Mouse (Mus musculus): ENCODE results near the gene Arhgef15. TPM values are rescaled to one million over a fixed set of nuclear protein-coding genes. Genes with fewer than 3 reads are reported as not detected.

The Arhgef15 gene
- polyA plus RNA-seq, 1 experiment, result 6.0 TPM

DNA sequence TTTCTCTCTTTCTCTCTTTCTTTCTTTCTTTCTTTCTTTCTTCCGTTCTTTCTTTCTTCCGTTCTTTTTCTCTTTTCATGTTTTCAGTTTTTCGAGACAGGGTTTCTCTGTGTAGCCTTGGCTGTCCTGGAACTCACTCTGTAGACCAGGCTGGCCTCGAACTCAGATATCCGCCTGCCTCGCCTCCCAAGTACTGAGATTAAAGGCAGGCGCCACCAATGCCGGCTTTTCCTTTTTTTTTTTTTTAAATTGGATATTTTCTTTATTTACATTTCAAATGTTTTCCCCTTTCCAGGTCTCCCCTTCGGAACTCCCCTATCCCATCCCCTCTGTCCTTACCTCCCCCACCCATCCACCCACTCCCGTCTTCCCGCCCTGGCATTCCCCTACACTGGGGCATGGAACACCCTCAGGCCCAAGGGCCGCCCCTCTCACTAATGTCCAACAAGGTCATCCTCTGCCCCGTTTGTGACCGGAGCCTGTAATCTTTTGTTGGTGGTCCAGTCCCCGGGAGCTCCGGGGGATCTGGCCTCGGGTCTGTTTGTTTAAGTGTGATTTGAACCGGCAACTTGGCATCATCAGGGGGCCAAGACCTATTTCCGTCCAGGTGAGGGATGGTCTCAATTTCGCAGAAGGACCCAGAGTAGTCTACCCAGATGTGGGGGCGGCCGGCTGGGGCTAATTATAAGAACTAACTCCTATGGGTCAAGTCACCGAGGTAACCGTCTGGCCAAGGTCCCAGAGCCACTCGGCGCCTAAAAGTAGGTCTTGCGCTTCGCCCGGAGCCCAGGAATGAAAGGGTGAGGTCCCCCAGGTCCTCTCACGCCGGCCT lies 56.5 kb downstream of the Arhgef15 start:
- 24% methylated on average over 31 of the region's 31 CpGs for WGBS
- no peak for DNase-seq (ENCODE audit: low read depth, low spot score)

GRCm38 (mm10) chr11:68899815-68900214 lies 57.5 kb downstream of the Arhgef15 start:
- no peak for DNase-seq (ENCODE audit: low read depth, low spot score)
- 84% methylated on average over 8 of the region's 8 CpGs for WGBS

DNA sequence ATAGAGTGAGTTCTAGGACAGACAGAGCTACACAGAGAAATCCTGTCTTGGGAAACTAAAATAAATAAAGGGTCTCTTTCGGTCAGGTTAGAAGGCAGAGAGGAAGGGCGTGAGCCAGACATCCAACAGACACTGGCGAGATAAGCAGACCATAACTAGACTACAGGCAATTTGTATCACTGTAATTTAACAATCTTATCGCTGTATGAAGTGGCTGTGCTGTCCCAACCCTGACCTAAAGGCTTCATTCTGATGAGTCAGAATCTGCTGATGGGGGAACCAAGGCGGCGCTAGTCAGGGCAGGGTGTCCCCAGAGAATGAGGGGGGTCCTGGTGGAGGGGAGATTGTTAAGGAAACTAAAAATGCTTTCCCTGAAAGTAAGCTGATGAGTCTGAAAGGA lies 58.5 kb downstream of the Arhgef15 start:
- 74% methylated on average over 6 of the region's 6 CpGs for WGBS
- no peak for DNase-seq (ENCODE audit: low read depth, low spot score)

- WGBS, result 61% methylated on average over 6 of the region's 6 CpGs
Measured at GRCm38 (mm10) chr11:68897838-68898237, 59.4 kb downstream of the Arhgef15 start.

DNA sequence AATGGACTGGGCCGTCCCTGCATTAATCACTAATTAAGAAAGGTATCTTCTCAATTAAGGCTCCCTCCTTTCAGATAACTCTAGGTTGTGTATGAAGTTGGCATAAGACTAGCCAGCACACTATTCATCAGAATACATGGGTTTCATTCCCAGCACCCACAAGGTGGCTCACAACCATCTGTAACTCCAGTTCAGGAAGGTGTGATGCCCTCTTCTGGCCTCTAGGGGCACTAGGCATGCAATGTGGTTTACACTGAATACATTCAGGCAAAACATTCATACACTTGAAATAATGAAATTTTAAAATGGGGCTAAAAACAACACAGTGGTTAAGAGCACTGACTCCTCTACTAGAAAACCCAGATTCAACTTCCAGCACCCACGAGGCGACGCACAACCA lies 60.2 kb downstream of the Arhgef15 start:
- DNase-seq (ENCODE audit: low read depth, low spot score), result no peak
- WGBS, result 57% methylated on average over 4 of the region's 4 CpGs

More at GRCm38 (mm10) chr11:68897838-68898237, 59.4 kb downstream of the Arhgef15 start:
- no peak for DNase-seq (ENCODE audit: low read depth, low spot score)

- no peak for DNase-seq (ENCODE audit: low read depth, low spot score)
- WGBS, result 81% methylated on average over 5 of the region's 5 CpGs
Measured at GRCm38 (mm10) chr11:68896247-68896646, 61.0 kb downstream of the Arhgef15 start.

- 60% methylated on average over 12 of the region's 12 CpGs for WGBS
- DNase-seq (ENCODE audit: low read depth, low spot score), result no peak
Measured at GRCm38 (mm10) chr11:68893911-68894464, 63.3 kb downstream of the Arhgef15 start.

Other genes starting within 250 kb of the Arhgef15 start
- 31.3 and 33.9 TPM in 2 replicates for gene Ndel1, start 85.6 kb downstream of the Arhgef15 start, polyA plus RNA-seq (2012; rRNA removed)
- gene Rnf222, start 68.9 kb downstream of the Arhgef15 start, polyA plus RNA-seq (2012; rRNA removed), result not detected in 2 replicates
- 1,642 and 1,727 TPM in 2 replicates for gene Rpl26, start 55.9 kb downstream of the Arhgef15 start, polyA plus RNA-seq (2012; rRNA removed)
- not detected in 2 replicates for gene Odf4, start 30.4 kb downstream of the Arhgef15 start, polyA plus RNA-seq (2012; rRNA removed)
- gene Slc25a35, start 10.7 kb upstream of the Arhgef15 start, polyA plus RNA-seq (2012; rRNA removed), result 26.2 and 29.9 TPM in 2 replicates
- gene Rangrf, start 17.7 kb upstream of the Arhgef15 start, polyA plus RNA-seq (2012; rRNA removed), result 73.5 and 88.5 TPM in 2 replicates
- 10.1 and 16.2 TPM in 2 replicates for gene Pfas, start 51.0 kb upstream of the Arhgef15 start, polyA plus RNA-seq (2012; rRNA removed)
- 27.5 and 32.0 TPM in 2 replicates for gene Ctc1, start 58.4 kb upstream of the Arhgef15 start, polyA plus RNA-seq (2012; rRNA removed)
- gene Aurkb, start 88.2 kb upstream of the Arhgef15 start, polyA plus RNA-seq (2012; rRNA removed), result 47.0 and 50.8 TPM in 2 replicates
- 15.1 and 16.0 TPM in 2 replicates for gene Borcs6, start 102.2 kb upstream of the Arhgef15 start, polyA plus RNA-seq (2012; rRNA removed)
- 25.6 and 33.7 TPM in 2 replicates for gene Tmem107, start 113.3 kb upstream of the Arhgef15 start, polyA plus RNA-seq (2012; rRNA removed)
- 44.0 and 67.8 TPM in 2 replicates for gene Vamp2, start 131.0 kb upstream of the Arhgef15 start, polyA plus RNA-seq (2012; rRNA removed)
- gene Per1, start 137.7 kb upstream of the Arhgef15 start, polyA plus RNA-seq (2012; rRNA removed), result 6.1 and 13.9 TPM in 2 replicates
- gene Hes7, start 162.9 kb upstream of the Arhgef15 start, polyA plus RNA-seq (2012; rRNA removed), result 0.07 and 0.15 TPM in 2 replicates
- gene 9130213A22Rik, start 165.1 kb upstream of the Arhgef15 start, polyA plus RNA-seq (2012; rRNA removed), result 0.14 and 0.25 TPM in 2 replicates
- gene Aloxe3, start 168.4 kb upstream of the Arhgef15 start, polyA plus RNA-seq (2012; rRNA removed), result 0.36 and 0.62 TPM in 2 replicates
- gene Alox12b, start 199.5 kb upstream of the Arhgef15 start, polyA plus RNA-seq (2012; rRNA removed), result 0.06 TPM in 1 of 2 replicates, not detected in the other
- 0.04 TPM in 1 of 2 replicates, not detected in the other for gene Alox8, start 240.4 kb upstream of the Arhgef15 start, polyA plus RNA-seq (2012; rRNA removed)